Mouse (Mus musculus) T-cell, adult 2 months (primary cell): ENCODE data around the gene Ppp3ca.

Source experiments
- DNase-seq: peaks from one replicate; pipeline ENCODE4 v3.0.0; 2022; ENCODE audit warnings: low spot score

The Ppp3ca gene

DNA sequence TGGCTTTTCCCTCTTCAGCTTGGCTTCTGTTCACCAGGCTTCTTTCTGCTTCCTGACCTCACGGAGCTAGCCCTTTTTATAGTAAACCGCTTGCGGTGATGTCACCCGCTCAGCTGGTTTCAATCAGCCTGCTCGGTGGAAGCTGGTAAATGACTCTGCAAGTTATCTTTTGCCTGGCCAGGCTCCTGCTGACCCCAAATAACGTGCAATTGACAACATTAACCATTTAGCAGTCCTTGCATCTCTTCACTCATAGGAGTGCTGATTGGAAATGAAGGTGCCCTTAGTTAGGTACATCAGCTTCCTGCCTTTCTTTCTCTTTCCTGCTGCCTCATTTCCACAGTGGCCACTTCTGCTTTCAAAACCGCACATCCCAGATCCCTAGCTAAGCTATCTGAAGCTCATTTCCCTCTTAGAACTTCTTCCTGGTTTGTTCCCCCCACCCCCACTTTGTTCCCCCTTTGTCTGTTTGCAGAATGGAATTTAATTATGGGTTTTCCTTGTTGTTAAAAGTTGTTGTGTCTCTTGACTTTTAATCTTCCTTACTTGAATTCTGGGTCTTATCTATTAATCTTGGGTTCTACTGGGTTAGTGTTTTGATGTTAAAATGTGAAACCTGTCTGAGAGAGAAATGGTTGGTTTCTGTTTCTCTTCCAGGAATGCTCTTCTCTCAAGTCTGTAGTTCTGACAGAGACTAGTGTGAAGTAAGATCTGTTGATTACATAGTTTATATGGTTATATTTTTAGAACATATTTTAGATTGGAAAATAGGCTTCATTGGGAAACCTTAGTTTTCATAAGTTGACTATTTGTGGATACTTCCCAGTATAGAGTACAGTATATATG lies 55.6 kb downstream of the Ppp3ca start:
- peak; percentile 22 for DNase-seq

DNA sequence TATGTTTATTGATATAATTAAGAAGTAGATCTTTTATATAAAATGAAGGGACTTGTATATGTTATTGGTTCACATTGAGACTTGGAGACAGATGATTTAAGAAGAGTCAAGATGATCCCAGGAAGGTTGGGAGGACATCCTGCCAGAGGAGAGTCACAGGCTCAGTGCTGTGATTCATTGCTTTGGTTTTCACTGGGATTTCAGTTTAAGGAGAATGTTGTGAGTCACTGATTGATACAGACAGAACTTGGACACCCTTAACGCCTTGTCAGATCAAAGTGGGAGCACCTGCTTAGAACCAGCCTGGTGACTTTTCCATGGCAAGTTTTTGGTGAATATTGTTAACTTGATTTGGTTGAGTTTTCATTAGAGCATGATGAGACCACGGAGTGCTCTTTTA lies 58.0 kb downstream of the Ppp3ca start:
- no peak for DNase-seq

DNA sequence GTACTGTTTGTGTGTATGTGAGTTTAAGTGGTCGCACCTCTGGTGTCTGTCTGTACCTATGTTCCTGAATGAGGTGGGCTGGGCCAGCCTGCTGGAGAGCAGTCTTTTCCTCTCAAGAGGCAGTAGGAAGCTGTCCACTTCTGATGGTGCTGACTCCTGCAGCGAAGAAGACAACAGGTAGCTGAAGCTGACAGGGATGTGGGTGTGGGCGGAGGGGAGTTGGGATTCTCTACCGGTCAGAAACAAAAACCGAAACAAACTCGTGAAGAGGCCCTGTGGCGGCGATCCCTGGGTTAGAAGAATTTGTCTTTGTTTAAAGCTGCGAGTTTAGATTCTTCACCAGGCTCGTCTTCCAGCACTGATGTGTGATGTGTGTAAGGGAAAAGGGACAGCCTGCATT lies 60.1 kb downstream of the Ppp3ca start:
- no peak for DNase-seq

DNA sequence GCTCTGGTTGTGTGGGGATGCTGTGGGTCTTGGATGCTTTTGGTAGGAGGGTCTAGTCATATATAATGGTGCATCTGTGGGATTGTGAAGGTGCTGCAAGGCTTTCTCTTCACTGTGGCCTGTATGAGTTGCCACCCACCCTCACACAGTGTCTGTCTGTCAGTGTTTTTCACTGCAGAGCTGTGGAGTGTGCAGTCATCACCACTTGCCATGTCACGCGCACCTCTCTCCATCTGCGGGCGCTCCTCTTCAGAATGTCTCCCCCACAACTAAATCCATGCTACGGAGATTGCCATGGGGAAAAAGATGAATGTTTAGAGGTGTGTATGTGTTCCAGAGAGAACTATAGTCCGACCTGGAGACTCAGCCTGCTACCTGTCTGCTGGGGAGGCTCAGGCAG lies 61.7 kb downstream of the Ppp3ca start:
- DNase-seq = no peak

DNA sequence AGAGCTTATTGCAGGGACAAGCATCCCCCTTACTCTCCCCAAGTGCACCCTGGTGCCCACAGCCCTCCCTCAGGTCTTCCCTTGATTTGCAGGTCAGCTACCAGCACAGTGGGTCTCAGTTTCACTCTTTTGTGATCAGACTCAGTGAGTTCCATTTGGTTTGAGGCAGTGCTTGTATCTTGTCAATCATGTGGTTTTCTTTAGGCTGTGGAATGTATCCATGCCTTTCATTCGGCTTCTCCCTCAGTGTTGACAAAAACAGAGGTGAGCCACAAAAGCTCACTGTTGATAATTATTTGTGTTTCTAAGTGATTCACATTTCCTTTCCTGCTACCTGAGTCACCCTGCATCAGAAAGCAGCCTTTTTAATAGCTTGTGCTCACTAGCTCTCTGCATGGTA lies 66.1 kb downstream of the Ppp3ca start:
- no peak for DNase-seq

DNA sequence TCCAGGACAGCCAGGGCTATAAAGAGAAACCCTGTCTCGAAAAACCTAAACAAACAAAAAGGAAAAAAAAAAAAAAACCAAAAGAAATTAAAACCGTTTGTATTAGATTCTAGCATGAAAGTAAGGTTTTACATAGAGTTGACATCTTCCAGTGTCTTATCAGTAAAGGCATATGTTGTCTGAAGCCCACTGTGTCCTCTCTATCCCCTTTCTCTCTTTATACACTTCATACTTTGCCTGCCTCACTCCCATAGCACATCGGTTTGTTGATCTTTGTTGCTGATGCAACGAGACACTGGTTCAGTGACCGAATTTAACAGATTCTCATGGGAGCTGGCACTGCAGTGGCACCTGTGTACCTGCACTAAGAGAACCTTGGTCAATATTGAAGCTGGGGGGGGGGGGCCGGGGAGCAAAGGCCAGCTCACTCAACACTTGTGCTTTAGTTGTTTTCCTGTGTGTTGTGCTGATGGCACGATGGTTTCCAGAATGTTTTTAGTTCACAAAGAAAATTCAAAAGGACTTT lies 66.9 kb downstream of the Ppp3ca start:
- DNase-seq = no peak

DNA sequence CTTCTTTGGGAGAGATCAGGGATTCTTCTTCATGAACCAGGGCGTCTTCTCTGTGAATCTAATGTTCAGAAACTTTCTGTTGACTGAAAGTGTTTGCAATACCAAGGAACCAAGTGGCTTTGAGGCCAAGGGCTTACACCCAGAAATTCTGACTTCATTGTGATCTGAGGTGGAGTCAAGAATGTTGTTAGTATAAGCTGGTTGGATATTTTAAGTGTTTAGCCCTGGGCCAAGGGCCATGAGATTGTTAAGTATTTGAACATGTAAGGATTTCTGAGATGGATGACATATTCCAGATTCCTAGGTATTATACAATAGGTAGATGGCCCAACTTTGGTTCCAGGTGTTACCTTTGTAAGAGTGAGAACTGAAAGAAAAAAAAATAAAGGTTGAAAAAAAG lies 68.5 kb downstream of the Ppp3ca start:
- DNase-seq = no peak

DNA sequence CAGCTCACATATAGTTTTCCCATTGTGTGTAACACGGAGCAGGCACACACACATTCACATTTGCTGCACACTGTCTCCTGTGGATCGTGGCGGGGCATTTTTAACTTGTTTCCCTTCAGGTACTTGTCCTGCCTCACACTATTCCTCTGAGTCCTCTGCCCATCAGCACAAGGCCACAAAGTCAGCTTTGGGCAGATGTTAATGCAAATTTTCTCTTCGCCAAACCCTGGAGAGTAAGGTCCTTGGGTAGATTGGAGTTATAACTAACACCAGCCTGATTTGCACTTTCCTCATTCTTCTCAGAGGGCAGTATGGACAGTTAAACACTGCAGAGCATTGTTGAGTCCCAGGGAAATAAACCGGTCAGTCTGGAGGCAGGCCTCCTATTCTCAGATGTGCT lies 69.0 kb downstream of the Ppp3ca start:
- no peak for DNase-seq

DNA sequence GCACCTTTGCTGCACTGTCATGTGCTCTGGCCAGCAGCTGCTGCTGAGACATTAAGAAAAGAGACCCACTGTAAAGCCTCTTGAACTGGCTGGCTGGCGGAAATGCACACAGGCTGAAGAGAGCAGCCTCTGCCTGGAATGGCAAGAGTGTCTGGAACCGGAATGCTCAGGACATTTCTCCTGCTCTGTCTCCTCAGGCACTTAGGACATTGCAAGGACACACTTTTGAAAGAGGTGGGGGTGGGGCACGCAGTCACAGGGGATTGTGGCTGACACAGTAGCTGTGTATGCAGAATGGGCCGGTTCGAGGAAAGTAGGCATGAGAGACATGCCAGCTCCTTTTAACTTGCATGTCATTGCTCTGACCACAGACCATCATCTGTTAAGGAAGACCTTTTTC lies 71.7 kb downstream of the Ppp3ca start:
- no peak for DNase-seq

DNA sequence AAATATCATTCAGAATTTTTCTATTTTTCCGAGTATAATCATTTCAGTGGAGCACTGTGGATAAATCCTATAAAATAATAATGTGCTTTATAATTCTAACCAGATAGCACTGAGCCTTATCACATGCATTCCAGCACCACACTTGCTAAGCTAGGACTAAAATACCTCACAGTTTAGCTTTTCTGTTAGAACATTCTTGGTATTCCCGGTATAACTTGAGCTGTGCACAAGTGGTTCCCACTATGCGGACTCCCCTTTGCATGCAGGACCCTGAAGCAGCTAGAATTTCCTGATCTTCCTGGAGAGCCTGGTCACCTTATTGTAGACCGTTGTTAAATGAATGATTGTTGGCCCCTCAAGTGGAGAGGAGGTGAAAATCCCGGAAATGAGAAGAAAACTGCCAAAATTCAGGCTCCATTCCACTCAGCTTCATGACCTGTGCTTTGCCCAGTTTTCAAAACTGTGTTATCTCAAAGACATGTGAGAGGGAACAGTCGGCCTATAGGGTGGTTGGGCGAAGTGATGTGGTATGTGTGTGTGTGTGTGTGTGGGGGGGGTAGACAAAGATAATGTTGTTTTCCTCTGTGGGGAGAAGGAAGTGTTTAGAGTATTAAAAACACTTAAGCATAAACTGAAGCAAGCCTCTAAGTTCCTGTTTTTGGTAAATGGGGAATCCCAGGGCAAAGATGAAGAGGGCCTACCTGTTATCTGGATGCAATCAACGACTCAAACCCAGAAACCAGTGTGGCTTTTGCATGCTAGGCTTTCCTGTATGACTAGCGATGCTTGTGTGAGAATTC lies 72.5 kb downstream of the Ppp3ca start:
- DNase-seq = peak; percentile 44

DNA sequence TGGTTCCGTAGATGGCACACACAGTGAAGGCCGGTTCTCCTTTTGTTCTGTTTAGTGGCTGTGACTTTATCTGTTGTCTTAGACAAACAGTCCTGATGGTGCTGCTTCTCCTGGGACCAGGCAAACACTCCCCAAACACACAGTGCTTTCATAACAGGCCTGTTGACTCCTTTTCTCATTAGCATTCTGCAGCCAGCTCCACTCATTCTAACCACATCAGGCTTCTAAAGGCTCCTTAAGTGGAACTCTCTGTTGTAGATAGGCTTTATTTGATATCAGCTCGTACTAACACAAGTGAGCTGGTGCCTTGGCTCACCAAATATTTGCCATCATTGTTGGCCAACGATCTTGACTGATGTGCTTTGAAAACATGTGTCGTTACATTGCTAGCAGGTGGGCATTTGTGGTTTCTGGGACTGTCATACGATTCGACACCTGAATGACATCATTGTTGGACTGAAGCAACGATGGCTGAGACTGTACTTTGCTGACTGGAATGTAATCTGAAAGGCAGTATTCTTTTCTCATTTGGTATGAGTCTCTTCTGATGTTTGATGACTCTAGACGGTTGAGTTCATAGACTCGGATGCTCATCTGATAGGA lies 74.5 kb downstream of the Ppp3ca start:
- DNase-seq = no peak

DNA sequence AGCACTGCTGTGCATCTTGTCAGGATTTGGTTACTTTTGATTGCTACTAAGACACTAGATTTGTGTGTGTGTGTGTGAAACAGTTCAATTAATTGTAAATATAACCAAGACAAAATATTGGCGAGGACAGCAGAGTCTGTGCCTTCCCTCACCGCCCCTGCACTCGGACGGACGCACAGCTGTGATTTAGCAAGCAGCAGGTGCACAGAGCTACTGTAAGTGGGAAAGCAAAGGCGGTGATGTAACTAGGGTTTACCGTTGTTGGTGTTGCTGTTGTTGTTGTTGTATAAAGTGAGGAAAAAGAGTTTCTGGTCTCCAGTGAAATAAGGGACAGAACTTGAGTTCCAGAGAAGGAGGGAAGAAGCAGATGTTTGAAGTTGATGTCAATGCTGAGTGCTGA lies 75.5 kb downstream of the Ppp3ca start:
- DNase-seq = no peak

DNA sequence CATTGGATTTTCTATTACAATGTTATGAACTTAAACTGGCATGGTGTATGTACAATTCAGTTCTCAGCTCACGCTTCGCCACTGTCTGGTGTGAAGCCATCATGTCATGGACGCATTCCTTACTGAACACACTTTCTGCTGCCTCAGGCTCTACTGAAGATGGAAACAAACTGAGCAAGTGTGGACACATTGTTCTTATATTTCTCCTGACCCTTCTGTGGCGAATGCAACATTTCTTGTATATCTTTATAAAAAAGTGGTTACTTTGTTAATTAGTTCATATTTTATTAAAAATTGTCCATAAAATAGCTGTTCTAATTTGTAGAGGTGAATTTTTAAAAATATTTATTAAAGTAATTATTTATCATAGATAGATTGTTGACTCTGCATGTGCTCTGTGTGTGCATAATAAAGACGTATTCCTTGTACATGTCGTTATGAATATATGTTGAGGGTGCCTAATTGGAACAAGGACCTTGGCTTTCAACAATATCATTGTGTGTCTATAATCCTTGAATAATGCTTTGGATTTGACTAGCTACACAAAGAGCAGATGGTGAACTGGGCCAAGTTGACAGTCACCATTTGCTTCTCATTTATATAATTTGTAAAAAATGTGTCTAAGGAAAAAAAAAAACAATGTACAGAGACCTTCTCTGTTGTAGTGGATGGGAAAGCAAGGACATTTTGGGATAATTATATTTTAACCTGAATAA lies 79.0 kb downstream of the Ppp3ca start:
- DNase-seq = no peak

DNA sequence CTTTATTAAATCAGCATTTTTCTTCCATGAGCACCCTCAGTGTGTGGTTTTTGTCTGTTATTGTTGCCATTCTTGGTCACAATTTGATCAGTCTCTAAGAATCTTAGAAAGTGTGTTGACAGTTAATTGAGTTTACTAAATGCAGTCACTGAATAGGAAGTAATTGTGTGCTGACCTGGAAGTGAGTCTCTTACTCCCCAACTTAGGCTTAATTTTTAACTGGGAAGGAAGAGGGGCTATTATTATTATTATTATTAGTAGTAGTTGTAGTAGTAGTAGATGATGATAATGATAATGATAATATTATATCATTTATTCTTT lies 79.5 kb downstream of the Ppp3ca start:
- DNase-seq = no peak

DNA sequence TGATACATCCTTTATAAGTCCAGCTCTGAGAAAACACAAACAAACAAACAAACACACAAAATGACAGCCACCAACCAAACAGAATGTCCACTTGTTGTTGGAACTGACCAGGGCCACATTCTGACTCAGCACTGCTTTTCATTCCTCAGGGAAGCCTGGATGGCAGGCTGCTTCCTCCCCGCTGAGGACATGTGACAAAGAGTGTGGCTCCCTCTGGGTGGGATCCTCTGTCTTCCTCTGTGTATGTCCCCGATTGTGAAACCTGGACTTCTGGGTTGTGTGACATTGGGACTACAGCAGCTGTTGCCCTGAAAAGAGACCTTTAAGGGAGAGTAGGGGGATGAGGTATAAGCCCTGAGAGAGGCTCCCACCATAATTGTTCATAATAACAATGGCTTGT lies 80.0 kb downstream of the Ppp3ca start:
- DNase-seq = no peak

DNA sequence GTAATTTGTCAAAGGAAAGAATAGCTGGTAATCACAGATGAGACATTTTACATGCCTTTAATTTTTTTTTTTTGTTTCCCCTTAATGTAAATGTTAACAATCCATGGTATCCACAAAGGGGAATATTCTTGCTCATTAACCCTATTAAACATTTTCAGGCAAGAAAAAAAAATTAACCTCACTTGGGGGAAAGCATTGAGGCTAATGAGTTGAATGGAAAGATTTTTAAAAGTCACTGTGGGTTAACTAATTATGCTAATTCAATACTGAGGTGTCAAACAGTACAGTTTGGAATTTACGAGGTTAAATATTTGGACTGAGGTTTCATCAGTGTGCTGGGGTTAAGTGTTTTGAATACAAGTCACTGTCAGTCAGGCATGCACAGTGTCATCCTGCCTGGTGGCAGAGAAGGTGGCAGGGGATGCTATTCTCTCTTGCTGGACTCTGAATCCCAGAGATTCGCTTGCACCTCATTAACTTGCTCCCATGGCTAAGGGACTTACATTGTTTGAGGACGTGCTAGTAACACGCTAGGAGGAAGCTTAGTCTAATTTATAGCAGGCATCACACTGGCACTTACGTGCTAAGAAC lies 82.3 kb downstream of the Ppp3ca start:
- no peak for DNase-seq

DNA sequence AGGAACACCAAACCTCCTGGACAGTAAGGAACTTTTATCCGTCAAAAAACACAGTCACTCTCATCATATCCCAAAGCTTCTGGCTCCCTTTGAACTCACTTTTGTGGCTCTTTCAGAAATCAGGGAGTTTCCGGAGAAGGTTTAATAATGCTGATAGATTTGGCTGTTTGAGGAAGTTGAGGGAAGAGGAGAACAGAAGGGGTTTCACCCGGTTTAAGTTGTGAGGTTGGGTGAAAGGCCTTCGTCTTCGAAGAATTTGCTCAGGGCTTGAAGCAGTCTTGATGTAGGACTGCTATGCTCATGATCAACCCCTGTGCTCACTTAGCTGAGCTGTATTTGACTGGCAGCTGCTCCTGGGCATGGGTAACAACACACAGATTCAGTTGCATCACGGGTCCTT lies 86.2 kb downstream of the Ppp3ca start:
- DNase-seq = no peak

DNA sequence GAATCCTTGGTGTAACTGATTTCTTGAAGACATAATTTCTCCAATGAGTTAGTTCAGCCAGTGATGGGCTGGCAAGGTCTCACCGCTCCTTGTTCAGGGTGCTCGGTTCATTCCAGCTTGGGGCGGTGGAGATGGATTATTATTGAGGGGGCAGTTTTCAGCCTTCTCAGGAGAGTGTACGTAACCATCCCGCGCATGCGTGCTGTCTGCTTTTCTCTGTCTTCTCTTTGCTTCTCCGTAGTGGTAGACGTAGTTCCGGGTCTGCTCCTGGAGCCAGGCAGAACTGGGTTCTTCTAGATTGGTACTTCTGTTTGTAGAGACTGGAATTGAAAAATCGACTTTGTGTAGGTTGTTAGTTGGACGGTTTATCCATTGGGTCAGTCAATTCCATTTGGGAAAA lies 89.5 kb downstream of the Ppp3ca start:
- no peak for DNase-seq

DNA sequence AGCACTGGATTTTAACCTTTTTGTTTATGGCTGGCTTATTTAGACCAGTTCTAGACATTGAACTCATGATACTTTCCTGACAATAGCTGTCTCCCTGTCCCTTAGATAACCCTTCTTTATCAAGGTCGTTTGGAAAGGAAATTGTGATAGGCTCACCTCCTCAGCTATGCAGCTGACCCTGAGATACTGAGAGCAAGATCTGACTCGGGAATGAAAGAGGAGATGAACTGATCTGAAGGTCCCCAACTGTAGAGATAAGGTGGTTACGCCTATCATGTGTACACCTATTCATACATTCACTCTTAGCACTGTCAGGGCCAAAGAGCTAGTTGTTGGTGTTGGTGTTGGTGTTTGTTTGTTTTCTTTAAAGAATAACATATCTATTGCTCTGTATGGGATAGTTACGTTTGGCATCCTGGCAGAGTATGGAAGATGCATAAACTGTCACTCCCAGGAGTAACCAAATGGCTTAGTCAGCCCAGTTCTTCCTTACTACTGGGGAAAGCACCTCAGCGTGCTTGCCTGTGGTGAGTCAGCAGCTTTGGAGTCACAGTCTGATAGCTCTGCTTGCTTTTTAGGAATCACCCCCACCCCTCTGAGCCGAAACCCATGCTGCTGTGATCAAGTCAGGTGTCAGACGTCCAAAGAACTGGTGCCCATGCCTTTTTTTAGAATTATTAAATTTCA lies 91.5 kb downstream of the Ppp3ca start:
- no peak for DNase-seq

DNA sequence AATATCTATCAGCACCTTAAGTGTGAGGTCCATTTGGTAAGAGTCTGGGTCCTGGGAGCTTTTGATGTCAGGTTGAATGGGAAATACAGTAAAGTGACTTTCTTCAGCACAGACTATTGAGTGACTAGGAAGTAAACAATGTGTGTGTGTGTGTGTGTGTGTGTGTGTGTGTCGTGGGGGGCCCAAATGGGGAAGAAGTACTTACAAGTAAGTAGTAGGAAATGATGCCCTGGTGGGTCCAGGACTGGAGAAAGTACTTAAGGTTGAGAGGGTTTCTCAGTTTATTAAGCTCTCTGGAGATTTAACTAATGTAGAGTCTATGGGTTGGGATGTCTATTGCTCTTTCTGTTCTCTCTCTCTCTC lies 92.0 kb downstream of the Ppp3ca start:
- no peak for DNase-seq

DNA sequence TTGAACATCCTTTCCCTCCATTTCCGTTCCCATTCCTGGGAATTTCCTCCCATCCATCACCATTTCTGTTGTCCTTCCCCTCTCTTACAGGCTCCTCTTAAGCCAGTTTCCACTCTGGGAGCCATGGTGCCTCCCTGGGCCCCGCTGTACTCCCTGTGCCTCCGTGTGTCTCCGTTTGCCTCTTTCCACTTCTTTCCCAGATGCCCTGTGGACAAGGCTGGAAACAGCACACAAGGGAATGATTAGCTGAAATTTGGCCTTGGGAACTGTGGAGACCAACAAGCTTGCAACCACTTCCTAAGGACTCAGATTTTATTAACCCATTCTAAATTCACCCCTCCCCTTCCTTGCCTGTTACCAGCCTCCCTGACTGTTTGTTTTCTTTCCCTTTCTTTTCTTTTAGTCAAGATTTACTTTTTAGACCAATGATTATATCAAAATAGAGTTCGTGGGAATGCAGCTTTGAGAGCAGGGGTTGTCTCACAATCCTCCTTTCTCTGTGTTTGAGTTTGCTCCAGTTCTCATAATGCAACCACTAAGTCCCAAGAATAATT lies 93.9 kb downstream of the Ppp3ca start:
- DNase-seq = no peak
